Mouse (Mus musculus) brain, embryonic 14.5 days (tissue): ENCODE data around the gene Selenot. TPM values are rescaled to one million over a fixed set of nuclear protein-coding genes. Genes with fewer than 3 reads are reported as not detected.

Source experiments
- DNase-seq: peaks from one replicate; pipeline ENCODE4 v3.0.0-alpha.2; 2011; ENCODE audit warnings: low read depth
- CTCF ChIP-seq: fragments of 200-500 bp; IDR thresholded peaks from 2 replicates; pipeline ENCODE4 v1.5.1; 2012; ENCODE audit warnings: inconsistent platforms, mild to moderate bottlenecking, moderate library complexity, borderline replicate concordance; ENCODE audit not compliant: insufficient read depth, insufficient read length; ENCODE audit errors: extremely low read depth
- POLR2A ChIP-seq: fragments of 200-500 bp; IDR thresholded peaks from 2 replicates; pipeline ENCODE4 v1.6.1; 2012; ENCODE audit warnings: mild to moderate bottlenecking, inconsistent platforms, borderline replicate concordance; ENCODE audit not compliant: poor library complexity, insufficient read depth, insufficient read length, severe bottlenecking; ENCODE audit errors: extremely low read depth
- polyA plus RNA-seq: library from polyadenylated mRNA; depleted of rRNA; stranded (reverse); fragments of >200 nt; gene quantifications from 2 replicates; pipeline ENCODE4 v1.2.3, GENCODE M21; 2012; rRNA removed

Gene Selenot
- polyA plus RNA-seq: 47.9 and 69.2 TPM in 2 replicates

DNA sequence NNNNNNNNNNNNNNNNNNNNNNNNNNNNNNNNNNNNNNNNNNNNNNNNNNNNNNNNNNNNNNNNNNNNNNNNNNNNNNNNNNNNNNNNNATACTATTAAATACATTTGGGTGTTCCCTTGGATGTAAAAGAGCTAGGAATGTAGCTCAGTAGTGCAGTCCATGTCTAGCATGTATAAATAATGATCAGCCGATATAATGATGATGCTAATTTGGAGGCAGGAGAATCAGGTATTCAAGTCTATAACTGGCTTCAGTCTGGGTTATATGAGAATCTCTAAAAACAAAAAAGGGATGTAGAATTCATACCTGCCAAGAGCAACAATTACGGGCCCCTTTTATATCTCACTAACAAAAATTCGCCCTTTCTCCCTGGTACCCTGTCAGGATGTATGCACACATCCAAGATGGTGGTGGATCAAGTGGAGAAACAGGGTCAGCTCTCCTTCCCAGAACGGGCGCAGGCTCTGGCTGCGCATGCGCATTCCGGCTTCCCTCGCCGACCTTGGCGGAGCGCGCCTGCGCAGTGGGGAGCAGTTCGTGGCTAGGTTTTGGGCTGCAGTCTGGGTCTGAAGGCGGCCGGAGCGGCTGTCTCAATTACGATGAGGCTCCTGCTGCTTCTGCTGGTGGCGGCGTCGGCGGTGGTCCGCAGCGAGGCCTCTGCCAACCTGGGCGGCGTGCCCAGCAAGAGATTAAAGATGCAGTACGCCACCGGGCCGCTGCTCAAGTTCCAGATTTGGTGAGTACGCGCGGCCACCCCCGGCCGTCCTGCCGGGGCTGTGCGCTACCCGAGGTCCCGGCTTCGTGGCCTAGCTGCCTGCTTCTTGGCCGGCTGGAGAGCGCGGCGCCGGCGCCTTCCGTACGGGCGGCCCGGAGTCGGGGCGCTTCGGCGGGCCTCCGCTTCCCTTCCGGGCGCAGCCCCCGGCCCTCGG lies at the start of gene Selenot:
TSS of gene Selenot (plus strand) at position 500 of the 930 bp plus-strand sequence.
- TF ChIP-seq CTCF (no peak), POLR2A (peak; percentile 92; the same call in 1 of the 2 replicates)
- peak; percentile 98 for DNase-seq

GRCm38 (mm10) chr3:58536573-58536972 lies 39.9 kb upstream of the Selenot start:
- TF ChIP-seq CTCF: no peak
- TF ChIP-seq POLR2A: no peak
- no peak for DNase-seq

- no peak for TF ChIP-seq POLR2A
- no peak for TF ChIP-seq CTCF
- no peak for DNase-seq
Observed at GRCm38 (mm10) chr3:58552001-58552811, 24.2 kb upstream of the Selenot start.

GRCm38 (mm10) chr3:58556649-58557048 lies 19.8 kb upstream of the Selenot start:
- TF ChIP-seq CTCF (no peak), POLR2A (no peak)
- no peak for DNase-seq

DNA sequence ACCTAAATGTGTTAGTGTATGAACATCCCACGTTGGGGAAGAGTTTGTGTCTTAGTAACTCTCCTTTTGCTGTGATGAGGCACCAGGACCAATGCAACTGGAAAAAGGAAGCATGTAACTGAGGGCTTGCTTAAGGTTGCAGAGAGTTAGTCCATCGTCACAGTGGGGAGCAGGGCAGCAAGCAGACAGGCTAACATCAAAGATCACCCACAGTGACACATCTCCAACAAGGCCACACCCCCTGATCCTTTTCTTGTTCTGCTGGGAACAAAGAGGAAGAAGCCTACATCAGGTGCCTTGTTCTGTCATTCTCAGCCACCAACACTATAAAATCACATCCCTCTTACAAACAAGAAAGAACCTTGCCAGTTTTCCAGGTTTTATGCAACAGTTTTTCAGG lies 16.5 kb upstream of the Selenot start:
- DNase-seq: no peak
- TF ChIP-seq CTCF (no peak), POLR2A (no peak)

- TF ChIP-seq CTCF (no peak), POLR2A (no peak)
- peak; percentile 5 for DNase-seq
Observed at GRCm38 (mm10) chr3:58561437-58561836, 15.0 kb upstream of the Selenot start.

GRCm38 (mm10) chr3:58570821-58571220 lies 5.6 kb upstream of the Selenot start:
- TF ChIP-seq POLR2A (no peak), CTCF (no peak)
- no peak for DNase-seq

GRCm38 (mm10) chr3:58577067-58577503 lies 649 bp downstream of the Selenot start:
- TF ChIP-seq CTCF (0 out of 2 replicates have a peak, but pooled peaks have one; percentile 2), POLR2A (no peak)
- DNase-seq: peak; percentile 66

- TF ChIP-seq POLR2A (no peak), CTCF (no peak)
- peak; percentile 42 for DNase-seq
Observed at GRCm38 (mm10) chr3:58577506-58578050, 1.1 kb downstream of the Selenot start.

GRCm38 (mm10) chr3:58581530-58581929 lies 5.1 kb downstream of the Selenot start:
- no peak for DNase-seq
- no peak for TF ChIP-seq POLR2A
- no peak for TF ChIP-seq CTCF

DNA sequence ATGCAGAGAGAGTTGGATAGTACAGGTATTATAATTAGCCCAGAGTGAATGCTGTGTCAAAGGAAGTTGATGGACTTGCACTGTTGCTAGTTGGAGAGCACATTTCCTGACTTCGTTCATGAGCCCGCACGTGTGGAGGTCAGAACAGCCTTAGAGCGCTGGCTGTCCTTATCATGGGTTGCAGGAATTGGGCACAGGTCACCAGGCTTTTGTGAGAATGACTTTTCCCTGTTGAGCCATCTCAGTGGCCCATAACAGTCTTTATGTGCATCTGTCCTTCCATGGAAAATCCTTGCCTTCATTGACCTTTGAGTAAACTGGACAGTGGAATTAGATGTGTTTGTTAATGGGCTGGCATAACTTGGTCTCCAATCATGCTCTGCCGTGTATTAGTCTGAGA lies 5.9 kb downstream of the Selenot start:
- TF ChIP-seq POLR2A (no peak), CTCF (no peak)
- DNase-seq: no peak
